Mouse (Mus musculus): Measurements from ENCODE around the gene Atg101. TPM values are rescaled to one million over a fixed set of nuclear protein-coding genes. Genes with fewer than 3 reads are reported as not detected.
A peak's percentile ranks its signal among the peaks of the same experiment; 100 is the strongest.

The Atg101 gene
- polyA plus RNA-seq, 1 experiment from 2014 or later: 49.3 TPM

- DNase-seq (ENCODE audit: low spot score): no peak
- no peak overlapping the region for H3K9ac ChIP-seq (ENCODE audit: low read length)
- peaks cover 2% of the 10 kb centered on the region; the same call in 1 of the 2 replicates for H3K4me1 ChIP-seq (replicated peaks; ENCODE audit: control insufficient read depth, insufficient read depth)
- no peak overlapping the region for H3K27ac ChIP-seq (replicated peaks)
- no peak for ATAC-seq (ENCODE audit: low FRiP score, low TSS enrichment)
- H3K4me2 ChIP-seq (replicated peaks; ENCODE audit: low read depth): no peak overlapping the region
- no peak overlapping the region for H3K4me3 ChIP-seq (ENCODE audit: low read depth, low read length)
- no peaks in the 10 kb centered on the region for H3K36me3 ChIP-seq (ENCODE audit: control insufficient read depth, insufficient read depth, low read length)
- no peak for TF ChIP-seq EP300 (optimal IDR thresholded peaks at IDR 0.05)
- no peak for TF ChIP-seq CTCF (IDR thresholded peaks at IDR 0.05; ENCODE audit: low read depth)
- WGBS: 60% methylated on average over 3 of the region's 3 CpGs
- no peaks in the 10 kb centered on the region for H3K9me3 ChIP-seq (ENCODE audit: control insufficient read depth, low read length)
- H3K27me3 ChIP-seq (ENCODE audit: control insufficient read depth, insufficient read depth, low read length): no peaks in the 10 kb centered on the region
Observed at GRCm38 (mm10) chr15:101244012-101244411, 40.1 kb upstream of the Atg101 start.

- DNase-seq (ENCODE audit: low spot score) (peak; percentile 97), ATAC-seq (ENCODE audit: low FRiP score, low TSS enrichment) (peak; percentile 98)
- TF ChIP-seq CTCF (IDR thresholded peaks at IDR 0.05; ENCODE audit: low read depth) (peak; percentile 61), EP300 (optimal IDR thresholded peaks at IDR 0.05) (no peak)
- Histone ChIP-seq H3K9ac (ENCODE audit: low read length) (peak overlapping the region; percentile 50), H3K4me3 (ENCODE audit: low read depth, low read length) (peak overlapping the region; percentile 38), H3K27ac (replicated peaks) (peak overlapping the region; percentile 88), H3K4me1 (replicated peaks; ENCODE audit: control insufficient read depth, insufficient read depth) (peaks cover 2% of the 10 kb centered on the region; the same call in 1 of the 2 replicates), H3K9me3 (ENCODE audit: control insufficient read depth, low read length) (no peaks in the 10 kb centered on the region), H3K4me2 (replicated peaks; ENCODE audit: low read depth) (peak overlapping the region; percentile 52), H3K27me3 (ENCODE audit: control insufficient read depth, insufficient read depth, low read length) (no peaks in the 10 kb centered on the region), H3K36me3 (ENCODE audit: control insufficient read depth, insufficient read depth, low read length) (no peaks in the 10 kb centered on the region)
- 2% methylated on average over 55 of the region's 56 CpGs for WGBS
Observed at GRCm38 (mm10) chr15:101246231-101247154, 37.6 kb upstream of the Atg101 start.

- no peak overlapping the region for H3K4me3 ChIP-seq (ENCODE audit: low read depth, low read length)
- H3K27ac ChIP-seq (replicated peaks): peak overlapping the region; percentile 88; the same call in 1 of the 2 replicates
- no peaks in the 10 kb centered on the region for H3K9me3 ChIP-seq (ENCODE audit: control insufficient read depth, low read length)
- peak overlapping the region; percentile 50 for H3K9ac ChIP-seq (ENCODE audit: low read length)
- peak overlapping the region; percentile 52; the same call in 1 of the 2 replicates for H3K4me2 ChIP-seq (replicated peaks; ENCODE audit: low read depth)
- no peaks in the 10 kb centered on the region for H3K36me3 ChIP-seq (ENCODE audit: control insufficient read depth, insufficient read depth, low read length)
- ATAC-seq (ENCODE audit: low FRiP score, low TSS enrichment) (no peak), DNase-seq (ENCODE audit: low spot score) (no peak)
- H3K4me1 ChIP-seq (replicated peaks; ENCODE audit: control insufficient read depth, insufficient read depth): 0 out of 2 replicates have a peak, but pooled peaks cover 2% of the 10 kb centered on the region
- no peaks in the 10 kb centered on the region for H3K27me3 ChIP-seq (ENCODE audit: control insufficient read depth, insufficient read depth, low read length)
- TF ChIP-seq EP300 (optimal IDR thresholded peaks at IDR 0.05) (no peak), CTCF (IDR thresholded peaks at IDR 0.05; ENCODE audit: low read depth) (no peak)
- 68% methylated on average over 1 of the region's 1 CpGs for WGBS
Observed at GRCm38 (mm10) chr15:101247155-101247498, 36.9 kb upstream of the Atg101 start.

GRCm38 (mm10) chr15:101248029-101248710 is 35.9 kb upstream of the Atg101 start:
- Histone ChIP-seq H3K4me1 (replicated peaks; ENCODE audit: control insufficient read depth, insufficient read depth) (0 out of 2 replicates have a peak, but pooled peaks cover 2% of the 10 kb centered on the region), H3K9me3 (ENCODE audit: control insufficient read depth, low read length) (no peaks in the 10 kb centered on the region), H3K27ac (replicated peaks) (peak overlapping the region; percentile 63), H3K4me3 (ENCODE audit: low read depth, low read length) (no peak overlapping the region), H3K36me3 (ENCODE audit: control insufficient read depth, insufficient read depth, low read length) (no peaks in the 10 kb centered on the region), H3K27me3 (ENCODE audit: control insufficient read depth, insufficient read depth, low read length) (no peaks in the 10 kb centered on the region), H3K9ac (ENCODE audit: low read length) (no peak overlapping the region; the same call in 1 of the 2 replicates), H3K4me2 (replicated peaks; ENCODE audit: low read depth) (no peak overlapping the region)
- TF ChIP-seq EP300 (optimal IDR thresholded peaks at IDR 0.05) (no peak), CTCF (IDR thresholded peaks at IDR 0.05; ENCODE audit: low read depth) (no peak)
- ATAC-seq (ENCODE audit: low FRiP score, low TSS enrichment): no peak
- no peak for DNase-seq (ENCODE audit: low spot score)
- 36% methylated on average over 5 of the region's 5 CpGs for WGBS

- Histone ChIP-seq H3K9ac (ENCODE audit: low read length) (no peak overlapping the region), H3K4me1 (replicated peaks; ENCODE audit: control insufficient read depth, insufficient read depth) (0 out of 2 replicates have a peak, but pooled peaks cover 2% of the 10 kb centered on the region), H3K27me3 (ENCODE audit: control insufficient read depth, insufficient read depth, low read length) (no peaks in the 10 kb centered on the region), H3K27ac (replicated peaks) (no peak overlapping the region), H3K36me3 (ENCODE audit: control insufficient read depth, insufficient read depth, low read length) (no peaks in the 10 kb centered on the region), H3K9me3 (ENCODE audit: control insufficient read depth, low read length) (no peaks in the 10 kb centered on the region), H3K4me3 (ENCODE audit: low read depth, low read length) (no peak overlapping the region), H3K4me2 (replicated peaks; ENCODE audit: low read depth) (no peak overlapping the region)
- DNase-seq (ENCODE audit: low spot score) (no peak), ATAC-seq (ENCODE audit: low FRiP score, low TSS enrichment) (no peak)
- no peak for TF ChIP-seq CTCF (IDR thresholded peaks at IDR 0.05; ENCODE audit: low read depth)
- TF ChIP-seq EP300 (optimal IDR thresholded peaks at IDR 0.05): no peak
- 77% methylated on average over 9 of the region's 9 CpGs for WGBS
Observed at GRCm38 (mm10) chr15:101250220-101250800, 33.8 kb upstream of the Atg101 start.
